Mouse (Mus musculus) bone marrow macrophage, adult 2 months (primary cell): ENCODE data around the gene Suv39h1.
"Not testable (repeated sequence)": the region's sequence is repeated elsewhere in the genome, so short reads cannot be mapped to it uniquely, and the experiment has no call there.

Experiments used
- CTCF ChIP-seq: IDR thresholded peaks from 2 replicates; pipeline ENCODE4 v1.5.1; 2012; ENCODE audit warnings: low read depth, mild to moderate bottlenecking, low read length, moderate library complexity
- POLR2A ChIP-seq: IDR thresholded peaks from 2 replicates; pipeline ENCODE4 v1.6.1; 2012; ENCODE audit warnings: mild to moderate bottlenecking, low read depth, low read length, borderline replicate concordance

GRCm38 (mm10) chrX:8051044-8051781, 23.3 kb downstream of the Suv39h1 start:
- TF ChIP-seq CTCF, POLR2A: not testable (repeated sequence)
